Mouse (Mus musculus): ENCODE measurements around the gene Slc35e3.

- TF ChIP-seq CTCF (IDR thresholded peaks at IDR 0.05; ENCODE audit: insufficient read depth, low read depth, low read length): no peak
- TF ChIP-seq POLR2A (IDR thresholded peaks at IDR 0.05; ENCODE audit: insufficient read depth, low read depth, low read length): no peak
Measured at GRCm38 (mm10) chr10:117784646-117785045, 38.5 kb upstream of the Slc35e3 start.

All from olfactory bulb, adult 2 months (tissue).